Mouse (Mus musculus): ENCODE measurements around the gene P2rx3. TPM values are rescaled to one million over a fixed set of nuclear protein-coding genes. Genes with fewer than 3 reads are reported as not detected.

Gene P2rx3
- polyA plus RNA-seq (2014; fragmentation: Illumina TruSeq; extraction: RNeasy Lipid Tissue Mini Kit (QIAGEN cat#74804)), result not detected

GRCm38 (mm10) chr2:85037047-85038026, at the start of gene P2rx3, which contains the start of gene Ssrp1:
P2rx3 (minus strand) TSS chr2:85037462.
Ssrp1 (plus strand) TSS chr2:85037234.

GRCm38 (mm10) chr2:85047596-85048167, 10.4 kb upstream of the P2rx3 start, which contains the start of gene Tnks1bp1:
Tnks1bp1 (plus strand) TSS chr2:85048022.

GRCm38 (mm10) chr2:84987930-84988329, 49.3 kb downstream of the P2rx3 start, which contains the start of gene Prg3:
Prg3 (plus strand) TSS chr2:84988215.

GRCm38 (mm10) chr2:84980188-84980587, 57.1 kb downstream of the P2rx3 start, which contains the start of gene Prg2:
Prg2 (plus strand) TSS chr2:84980461.

Other genes with a start within 250 kb of the P2rx3 start
- gene Ube2l6, start 238.6 kb downstream of the P2rx3 start, polyA plus RNA-seq (2014; fragmentation: Illumina TruSeq; extraction: RNeasy Lipid Tissue Mini Kit (QIAGEN cat#74804)), result 25.2 TPM
- gene Smtnl1, start 214.8 kb downstream of the P2rx3 start, polyA plus RNA-seq (2014; fragmentation: Illumina TruSeq; extraction: RNeasy Lipid Tissue Mini Kit (QIAGEN cat#74804)), result not detected
- 2.7 TPM for gene Timm10, start 210.5 kb downstream of the P2rx3 start, polyA plus RNA-seq (2014; fragmentation: Illumina TruSeq; extraction: RNeasy Lipid Tissue Mini Kit (QIAGEN cat#74804))
- 2.0 TPM for gene Slc43a1, start 198.6 kb downstream of the P2rx3 start, polyA plus RNA-seq (2014; fragmentation: Illumina TruSeq; extraction: RNeasy Lipid Tissue Mini Kit (QIAGEN cat#74804))
- gene Rtn4rl2, start 150.8 kb downstream of the P2rx3 start, polyA plus RNA-seq (2014; fragmentation: Illumina TruSeq; extraction: RNeasy Lipid Tissue Mini Kit (QIAGEN cat#74804)), result not detected
- 39.9 TPM for gene Slc43a3, start 100.9 kb downstream of the P2rx3 start, polyA plus RNA-seq (2014; fragmentation: Illumina TruSeq; extraction: RNeasy Lipid Tissue Mini Kit (QIAGEN cat#74804))
- not detected for gene Prg2, start 57.0 kb downstream of the P2rx3 start, polyA plus RNA-seq (2014; fragmentation: Illumina TruSeq; extraction: RNeasy Lipid Tissue Mini Kit (QIAGEN cat#74804))
- not detected for gene Prg3, start 49.2 kb downstream of the P2rx3 start, polyA plus RNA-seq (2014; fragmentation: Illumina TruSeq; extraction: RNeasy Lipid Tissue Mini Kit (QIAGEN cat#74804))
- gene Ssrp1, start 228 bp downstream of the P2rx3 start, polyA plus RNA-seq (2014; fragmentation: Illumina TruSeq; extraction: RNeasy Lipid Tissue Mini Kit (QIAGEN cat#74804)), result 178 TPM
- 0.43 TPM for gene Tnks1bp1, start 10.6 kb upstream of the P2rx3 start, polyA plus RNA-seq (2014; fragmentation: Illumina TruSeq; extraction: RNeasy Lipid Tissue Mini Kit (QIAGEN cat#74804))
- 28.1 TPM for gene Aplnr, start 98.8 kb upstream of the P2rx3 start, polyA plus RNA-seq (2014; fragmentation: Illumina TruSeq; extraction: RNeasy Lipid Tissue Mini Kit (QIAGEN cat#74804))
- 11.3 TPM for gene Lrrc55, start 159.7 kb upstream of the P2rx3 start, polyA plus RNA-seq (2014; fragmentation: Illumina TruSeq; extraction: RNeasy Lipid Tissue Mini Kit (QIAGEN cat#74804))